Mouse (Mus musculus): ENCODE measurements around the gene Gpnmb. TPM values are rescaled to one million over a fixed set of nuclear protein-coding genes. Genes with fewer than 3 reads are reported as not detected.

Gene Gpnmb
- polyA plus RNA-seq (2012; rRNA removed), result 0.35 and 0.38 TPM in 2 replicates
- polyA plus RNA-seq (2014; fragmentation: Nextera tagmentation; extraction: Ambion mirVana), result 0.19 and 0.24 TPM in 2 replicates

GRCm38 (mm10) chr6:49036275-49037267 is at the start of gene Gpnmb:
Gene Gpnmb (plus strand): TSS chr6:49036546.
- H3K27me3 ChIP-seq (ENCODE audit: control insufficient read depth, insufficient read depth, low read length), result no peaks in the 10 kb centered on the region; the same call in 1 of the 2 replicates
- no peaks in the 10 kb centered on the region for H3K4me1 ChIP-seq (replicated peaks; ENCODE audit: control insufficient read depth in 2 of 2, insufficient read depth in 2 of 2, low read length in 1 of 2)
- H3K4me3 ChIP-seq (ENCODE audit: insufficient read depth in 1 of 2, low read depth in 2 of 2, low read length in 2 of 2), result no peak within 1 kb of the TSS
- H3K36me3 ChIP-seq (replicated peaks; ENCODE audit: control insufficient read depth, insufficient read depth, low read depth), result no peaks in the 10 kb centered on the region
- H3K27ac ChIP-seq, result no peak within 1 kb of the TSS
- no peak within 1 kb of the TSS for H3K9ac ChIP-seq (replicated peaks)
- no peak within 1 kb of the TSS; the same call in 1 of the 2 replicates for H3K4me2 ChIP-seq (ENCODE audit: low read depth)
- no peak for TF ChIP-seq CTCF (IDR thresholded peaks at IDR 0.05; ENCODE audit: low read depth)
- no peak for TF ChIP-seq EP300 (IDR thresholded peaks at IDR 0.05; ENCODE audit: low read depth)
- no peak for ATAC-seq (ENCODE audit: insufficient read depth)
- H3K9me3 ChIP-seq (ENCODE audit: control insufficient read depth, low read length), result no peaks in the 10 kb centered on the region
- 21% methylated on average over 28 of the region's 28 CpGs for WGBS (ENCODE audit: insufficient replicate concordance)
- DNase-seq (ENCODE audit: low read depth in 3 of 3, low spot score in 3 of 3), result no peak

GRCm38 (mm10) chr6:48989971-48990370 is 46.4 kb upstream of the Gpnmb start:
- no peak overlapping the region for H3K9ac ChIP-seq (replicated peaks)
- ATAC-seq (ENCODE audit: insufficient read depth), result no peak
- no peak for TF ChIP-seq EP300 (IDR thresholded peaks at IDR 0.05; ENCODE audit: low read depth)
- no peaks in the 10 kb centered on the region; a peak in 1 of 4 replicates for H3K4me1 ChIP-seq (replicated peaks; ENCODE audit: control insufficient read depth in 2 of 2, insufficient read depth in 2 of 2, low read length in 1 of 2)
- no peak overlapping the region for H3K4me2 ChIP-seq (ENCODE audit: low read depth)
- H3K4me3 ChIP-seq (ENCODE audit: insufficient read depth in 1 of 2, low read depth in 2 of 2, low read length in 2 of 2), result no peak overlapping the region
- H3K9me3 ChIP-seq (ENCODE audit: control insufficient read depth, low read length), result no peaks in the 10 kb centered on the region
- no peaks in the 10 kb centered on the region for H3K36me3 ChIP-seq (replicated peaks; ENCODE audit: control insufficient read depth, insufficient read depth, low read depth)
- H3K27me3 ChIP-seq (ENCODE audit: control insufficient read depth, insufficient read depth, low read length), result no peaks in the 10 kb centered on the region
- H3K27ac ChIP-seq, result no peak overlapping the region
- no peak for DNase-seq (ENCODE audit: low read depth in 3 of 3, low spot score in 3 of 3)
- WGBS (ENCODE audit: insufficient replicate concordance), result 69% methylated on average over 5 of the region's 5 CpGs

- Histone ChIP-seq H3K4me2 (ENCODE audit: low read depth) (no peak overlapping the region), H3K27me3 (ENCODE audit: control insufficient read depth, insufficient read depth, low read length) (no peaks in the 10 kb centered on the region), H3K36me3 (replicated peaks; ENCODE audit: control insufficient read depth, insufficient read depth, low read depth) (no peaks in the 10 kb centered on the region), H3K4me1 (replicated peaks; ENCODE audit: control insufficient read depth in 2 of 2, insufficient read depth in 2 of 2, low read length in 1 of 2) (no peaks in the 10 kb centered on the region), H3K27ac (no peak overlapping the region), H3K9me3 (ENCODE audit: control insufficient read depth, low read length) (no peaks in the 10 kb centered on the region), H3K9ac (replicated peaks) (no peak overlapping the region), H3K4me3 (ENCODE audit: insufficient read depth in 1 of 2, low read depth in 2 of 2, low read length in 2 of 2) (no peak overlapping the region)
- WGBS (ENCODE audit: insufficient replicate concordance), result 38% methylated on average over 4 of the region's 4 CpGs
- ATAC-seq (ENCODE audit: insufficient read depth), result no peak
- TF ChIP-seq CTCF (IDR thresholded peaks at IDR 0.05; ENCODE audit: low read depth) (no peak), EP300 (IDR thresholded peaks at IDR 0.05; ENCODE audit: low read depth) (no peak)
- DNase-seq (ENCODE audit: low read depth in 3 of 3, low spot score in 3 of 3), result no peak
These were observed 44.4 kb upstream of the Gpnmb start for GRCm38 (mm10) chr6:48991991-48992390.

DNA sequence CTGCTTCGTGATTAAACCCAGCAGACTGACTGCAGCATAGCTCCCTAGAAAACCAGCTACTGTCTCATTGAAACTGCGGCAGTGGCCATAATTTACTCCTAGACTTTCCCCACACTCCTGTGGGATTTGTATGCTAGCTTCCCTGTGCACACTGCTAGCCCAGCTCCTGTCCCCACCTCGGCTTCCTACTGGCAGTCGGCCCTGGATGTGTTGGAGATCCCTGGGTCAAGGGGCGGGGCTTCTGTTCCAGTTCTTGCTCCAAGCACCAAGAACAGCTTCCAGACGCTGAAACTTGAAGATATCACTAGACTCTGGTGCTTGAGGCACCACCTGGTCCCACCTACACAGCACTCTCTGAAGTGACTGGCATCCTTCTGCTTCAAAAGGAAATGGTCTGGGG is 38.2 kb upstream of the Gpnmb start:
- Histone ChIP-seq H3K4me3 (ENCODE audit: insufficient read depth in 1 of 2, low read depth in 2 of 2, low read length in 2 of 2) (no peak overlapping the region), H3K27me3 (ENCODE audit: control insufficient read depth, insufficient read depth, low read length) (no peaks in the 10 kb centered on the region), H3K36me3 (replicated peaks; ENCODE audit: control insufficient read depth, insufficient read depth, low read depth) (no peaks in the 10 kb centered on the region), H3K9ac (replicated peaks) (no peak overlapping the region), H3K4me2 (ENCODE audit: low read depth) (no peak overlapping the region), H3K27ac (no peak overlapping the region), H3K4me1 (replicated peaks; ENCODE audit: control insufficient read depth in 2 of 2, insufficient read depth in 2 of 2, low read length in 1 of 2) (no peaks in the 10 kb centered on the region), H3K9me3 (ENCODE audit: control insufficient read depth, low read length) (no peaks in the 10 kb centered on the region)
- no peak for ATAC-seq (ENCODE audit: insufficient read depth)
- TF ChIP-seq CTCF (IDR thresholded peaks at IDR 0.05; ENCODE audit: low read depth) (no peak), EP300 (IDR thresholded peaks at IDR 0.05; ENCODE audit: low read depth) (no peak)
- no peak for DNase-seq (ENCODE audit: low read depth in 3 of 3, low spot score in 3 of 3)
- 56% methylated on average over 6 of the region's 6 CpGs for WGBS (ENCODE audit: insufficient replicate concordance)

DNA sequence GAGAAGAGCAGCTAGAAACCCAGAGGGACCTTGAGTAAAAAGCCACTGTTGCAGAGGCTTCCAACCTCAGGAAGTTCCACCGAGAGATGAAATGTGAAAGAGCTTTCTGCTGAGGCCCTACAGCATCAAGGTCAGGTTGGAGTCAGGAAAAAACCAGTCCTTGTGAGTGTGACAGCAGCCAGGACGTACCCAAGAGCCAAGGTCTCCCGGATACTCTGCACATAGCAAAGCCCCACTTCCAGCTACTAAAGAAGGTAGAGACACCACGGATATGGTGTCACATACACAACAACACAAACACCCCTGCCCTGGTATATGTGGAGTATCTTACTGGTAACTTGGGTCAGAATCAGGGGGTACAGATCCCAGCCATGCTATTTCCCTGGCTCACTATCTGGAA is 37.5 kb upstream of the Gpnmb start:
- no peak overlapping the region for H3K4me2 ChIP-seq (ENCODE audit: low read depth)
- TF ChIP-seq CTCF (IDR thresholded peaks at IDR 0.05; ENCODE audit: low read depth) (no peak), EP300 (IDR thresholded peaks at IDR 0.05; ENCODE audit: low read depth) (no peak)
- DNase-seq (ENCODE audit: low read depth in 3 of 3, low spot score in 3 of 3) (no peak), ATAC-seq (ENCODE audit: insufficient read depth) (no peak)
- H3K4me3 ChIP-seq (ENCODE audit: insufficient read depth in 1 of 2, low read depth in 2 of 2, low read length in 2 of 2), result no peak overlapping the region
- H3K36me3 ChIP-seq (replicated peaks; ENCODE audit: control insufficient read depth, insufficient read depth, low read depth), result no peaks in the 10 kb centered on the region
- no peak overlapping the region for H3K9ac ChIP-seq (replicated peaks)
- H3K4me1 ChIP-seq (replicated peaks; ENCODE audit: control insufficient read depth in 2 of 2, insufficient read depth in 2 of 2, low read length in 1 of 2), result no peaks in the 10 kb centered on the region
- no peaks in the 10 kb centered on the region for H3K9me3 ChIP-seq (ENCODE audit: control insufficient read depth, low read length)
- WGBS (ENCODE audit: insufficient replicate concordance), result 60% methylated on average over 4 of the region's 4 CpGs
- no peak overlapping the region for H3K27ac ChIP-seq
- no peaks in the 10 kb centered on the region for H3K27me3 ChIP-seq (ENCODE audit: control insufficient read depth, insufficient read depth, low read length)
